Mouse (Mus musculus): Measurements from ENCODE around the gene Nr2f2.

GRCm38 (mm10) chr7:70361383-70362364 is 4.9 kb downstream of the Nr2f2 start:
- TF ChIP-seq POLR2A (IDR thresholded peaks at IDR 0.05; ENCODE audit: borderline replicate concordance, control insufficient read depth, low read depth, low read length) (no peak), CTCF (IDR thresholded peaks at IDR 0.05; ENCODE audit: control insufficient read depth, insufficient read depth, low read length) (no peak)
